Mouse (Mus musculus) c-Kit-negative CD71-positive TER-119-positive erythroid progenitor cells, embryonic 14.5 days (primary cell): ENCODE results near the gene Ccdc142.
A peak's percentile ranks its signal among the peaks of the same experiment; 100 is the strongest.

Experiments
- DNase-seq: peaks from one replicate; pipeline ENCODE4 v3.0.0-alpha.2; 2013; ENCODE audit warnings: low read depth, low spot score

Ccdc142 gene

GRCm38 (mm10) chr6:83084477-83084876 lies 16.9 kb upstream of the Ccdc142 start:
- no peak for DNase-seq

- no peak for DNase-seq
Observed at GRCm38 (mm10) chr6:83086121-83087035, 15.0 kb upstream of the Ccdc142 start, which contains the start of gene Lbx2. Lbx2 (plus strand) TSS chr6:83086367.

GRCm38 (mm10) chr6:83087205-83087925 lies 14.0 kb upstream of the Ccdc142 start:
- no peak for DNase-seq

- DNase-seq = no peak
Observed at GRCm38 (mm10) chr6:83087926-83088260, 13.5 kb upstream of the Ccdc142 start.

GRCm38 (mm10) chr6:83092416-83093127 lies 8.8 kb upstream of the Ccdc142 start:
- DNase-seq = no peak

- no peak for DNase-seq
Observed at GRCm38 (mm10) chr6:83095968-83096367, 5.4 kb upstream of the Ccdc142 start.

GRCm38 (mm10) chr6:83098411-83098810 lies 3.0 kb upstream of the Ccdc142 start:
- DNase-seq = no peak

GRCm38 (mm10) chr6:83101688-83102556 lies 521 bp downstream of the Ccdc142 start:
- no peak for DNase-seq

- DNase-seq = no peak
Observed at GRCm38 (mm10) chr6:83103130-83103650, 1.8 kb downstream of the Ccdc142 start.

GRCm38 (mm10) chr6:83104158-83104557 lies 2.8 kb downstream of the Ccdc142 start:
- no peak for DNase-seq

- DNase-seq = peak; percentile 73
Observed at GRCm38 (mm10) chr6:83107566-83108400, 6.4 kb downstream of the Ccdc142 start.

- DNase-seq = no peak
Observed at GRCm38 (mm10) chr6:83108762-83109668, 7.6 kb downstream of the Ccdc142 start, which contains the start of gene Mrpl53. Mrpl53 (plus strand) TSS chr6:83109040.

- DNase-seq = no peak
Observed at GRCm38 (mm10) chr6:83111510-83112136, 10.2 kb downstream of the Ccdc142 start.

GRCm38 (mm10) chr6:83115011-83115671 lies 13.7 kb downstream of the Ccdc142 start, which contains the start of gene Mogs:
Mogs (plus strand) TSS chr6:83115496.
- DNase-seq = peak; percentile 74

- no peak for DNase-seq
Observed at GRCm38 (mm10) chr6:83115682-83116372, 14.4 kb downstream of the Ccdc142 start.

GRCm38 (mm10) chr6:83116373-83117164 lies 15.2 kb downstream of the Ccdc142 start:
- no peak for DNase-seq

GRCm38 (mm10) chr6:83117165-83117438 lies 15.7 kb downstream of the Ccdc142 start:
- no peak for DNase-seq
